Mouse (Mus musculus) urinary bladder, postnatal 10 days (tissue): Measurements from ENCODE around the gene Cfap74.
"Not testable (repeated sequence)": the region's sequence is repeated elsewhere in the genome, so short reads cannot be mapped to it uniquely, and the experiment has no call there.

Experiments used
- DNase-seq: peaks from one replicate; pipeline ENCODE4 v3.0.0; 2022; ENCODE audit warnings: low spot score

Gene Cfap74

GRCm38 (mm10) chr4:155469590-155470262 lies 60.7 kb downstream of the Cfap74 start:
- no peak for DNase-seq

GRCm38 (mm10) chr4:155470263-155470953 lies 61.4 kb downstream of the Cfap74 start:
- DNase-seq, result no peak

- no peak for DNase-seq
Observed at GRCm38 (mm10) chr4:155470997-155471396, 62.0 kb downstream of the Cfap74 start.

- DNase-seq, result no peak
Observed at GRCm38 (mm10) chr4:155471406-155471805, 62.4 kb downstream of the Cfap74 start.

GRCm38 (mm10) chr4:155472716-155473290 lies 63.8 kb downstream of the Cfap74 start:
- no peak for DNase-seq

GRCm38 (mm10) chr4:155473319-155473718 lies 64.3 kb downstream of the Cfap74 start:
- no peak for DNase-seq

GRCm38 (mm10) chr4:155473796-155474195 lies 64.8 kb downstream of the Cfap74 start:
- not testable (repeated sequence) for DNase-seq

GRCm38 (mm10) chr4:155481381-155482124 lies 72.6 kb downstream of the Cfap74 start:
- peak; percentile 46 for DNase-seq

- DNase-seq, result no peak
Observed at GRCm38 (mm10) chr4:155482125-155482480, 73.1 kb downstream of the Cfap74 start.

GRCm38 (mm10) chr4:155482733-155483540 lies 73.9 kb downstream of the Cfap74 start:
- DNase-seq, result no peak

GRCm38 (mm10) chr4:155485521-155485920 lies 76.5 kb downstream of the Cfap74 start:
- no peak for DNase-seq

- no peak for DNase-seq
Observed at GRCm38 (mm10) chr4:155487746-155488145, 78.8 kb downstream of the Cfap74 start.

- no peak for DNase-seq
Observed at GRCm38 (mm10) chr4:155488232-155489025, 79.4 kb downstream of the Cfap74 start.

- no peak for DNase-seq
Observed at GRCm38 (mm10) chr4:155489101-155489970, 80.3 kb downstream of the Cfap74 start.

- DNase-seq, result no peak
Observed at GRCm38 (mm10) chr4:155490456-155490855, 81.5 kb downstream of the Cfap74 start.

GRCm38 (mm10) chr4:155490990-155491504 lies 82.1 kb downstream of the Cfap74 start, which contains the start of gene Gnb1:
Gnb1 (plus strand) TSS chr4:155491361.
- DNase-seq, result peak; percentile 84

GRCm38 (mm10) chr4:155491529-155492130 lies 82.6 kb downstream of the Cfap74 start:
- no peak for DNase-seq

GRCm38 (mm10) chr4:155492131-155492633 lies 83.2 kb downstream of the Cfap74 start:
- no peak for DNase-seq

GRCm38 (mm10) chr4:155494891-155495290 lies 85.9 kb downstream of the Cfap74 start:
- no peak for DNase-seq
